Comparison of ENCODE assay signal across 8 mouse cellular contexts in genomic region chr6:72440186-72440990, GRCm38 (mm10). TPM values are rescaled to one million over a fixed set of nuclear protein-coding genes. Genes with fewer than 3 reads are reported as not detected.
DNase-seq lines count a peak whose midpoint lies in the region; ATAC-seq lines count a peak whose summit lies in the region.

No protein-coding gene starts in this region.

- intact Hi-C loops in left cerebral cortex, postnatal 36 days (cut with DNase I): no loop called here

- peak overlapping the region; percentile 100 for H3K4me3 ChIP-seq in heart, embryonic 16.5 days (ENCODE audit: low read length)
- H3K4me3 ChIP-seq in neural tube, embryonic 11.5 days (ENCODE audit: low read depth, low read length): peak overlapping the region; percentile 91

- 12% methylated on average over 17 of the region's 17 CpGs for WGBS in heart, embryonic 16.5 days
- 9% methylated on average over 17 of the region's 17 CpGs for WGBS in neural tube, embryonic 11.5 days

- no peaks in the 10 kb centered on the region for H3K9me3 ChIP-seq in heart, embryonic 16.5 days (replicated peaks; ENCODE audit: control insufficient read depth, low read length)
- H3K9me3 ChIP-seq in neural tube, embryonic 11.5 days (ENCODE audit: control insufficient read depth, low read length): no peaks in the 10 kb centered on the region

- peaks cover 28% of the 10 kb centered on the region for H3K4me1 ChIP-seq in heart, embryonic 16.5 days (ENCODE audit: control insufficient read depth, insufficient read depth, low read length)
- H3K4me1 ChIP-seq in neural tube, embryonic 11.5 days (ENCODE audit: control insufficient read depth, insufficient read depth, low read length): peaks cover 14% of the 10 kb centered on the region

- peak overlapping the region; percentile 100 for H3K9ac ChIP-seq in heart, embryonic 16.5 days (ENCODE audit: low read length)
- peak overlapping the region; percentile 97 for H3K9ac ChIP-seq in neural tube, embryonic 11.5 days (ENCODE audit: low read length)

- H3K36me3 ChIP-seq in heart, embryonic 16.5 days (ENCODE audit: control insufficient read depth, insufficient read depth): peaks cover 19% of the 10 kb centered on the region
- H3K36me3 ChIP-seq in neural tube, embryonic 11.5 days (ENCODE audit: control insufficient read depth, insufficient read depth, low read length): peaks cover 3% of the 10 kb centered on the region

- peak overlapping the region; percentile 93 for H3K4me2 ChIP-seq in heart, embryonic 16.5 days (ENCODE audit: low read depth, low read length)
- peak overlapping the region; percentile 69 for H3K4me2 ChIP-seq in neural tube, embryonic 11.5 days (ENCODE audit: low read depth)

- peak overlapping the region; percentile 100 for H3K27ac ChIP-seq in heart, embryonic 16.5 days (ENCODE audit: low read length)
- peak overlapping the region; percentile 95 for H3K27ac ChIP-seq in neural tube, embryonic 11.5 days (ENCODE audit: low read depth, low read length)

- peak; percentile 30 for DNase-seq in cerebellum, adult 11 months
- DNase-seq in spleen, adult 12 weeks (ENCODE audit: low spot score): peak; percentile 6
- DNase-seq in spleen, postnatal 36 days (ENCODE audit: low spot score in 2 of 2): no peak
- peak; percentile 37 to 38 for DNase-seq in left cerebral cortex, postnatal 36 days (ENCODE audit: low spot score in 2 of 2)
- peak; percentile 45 for DNase-seq in neural tube, embryonic 11.5 days (ENCODE audit: low spot score)

- no peaks in the 10 kb centered on the region for H3K27me3 ChIP-seq in heart, embryonic 16.5 days (ENCODE audit: control insufficient read depth, insufficient read depth, low read length)
- no peaks in the 10 kb centered on the region for H3K27me3 ChIP-seq in neural tube, embryonic 11.5 days (ENCODE audit: control insufficient read depth, insufficient read depth, low read length)

- no peak for ATAC-seq in cerebellum, adult (ENCODE audit: insufficient number of reproducible peaks, low FRiP score, low TSS enrichment)
- no peak for ATAC-seq in heart, embryonic 16.5 days (replicated peaks; ENCODE audit: extremely low read depth, insufficient read depth, low FRiP score)
- ATAC-seq in neural tube, embryonic 11.5 days (ENCODE audit: insufficient read depth, low FRiP score, low TSS enrichment): no peak; the same call in 1 of the 2 replicates
- no peak for ATAC-seq in activated CD4-positive, CD25-positive, alpha-beta regulatory T cell, adult 4 months

RNA-seq across cellular contexts. Expression of gene Mat2a, which starts 1.0 kb away (rescaled TPM):
- polyA plus RNA-seq in heart, embryonic 16.5 days (2015; fragmentation: Nextera tagmentation; extraction: Ambion mirVana): 305 and 318 TPM in 2 replicates
- total RNA-seq in left cerebral cortex, postnatal 36 days (2021): 100 to 1,000 TPM; 164 to 176 TPM
- 449 TPM in 2 replicates for polyA plus RNA-seq in neural tube, embryonic 11.5 days (2014; fragmentation: Nextera tagmentation; extraction: Ambion mirVana)
- polyA plus RNA-seq in activated CD4-positive, CD25-positive, alpha-beta regulatory T cell, adult 4 months (2017; shearing (Covaris generic)): 100 to 1,000 TPM; 194 to 225 TPM

RNA-seq across cellular contexts. Expression of gene Ggcx, which starts 26.3 kb away (rescaled TPM):
- polyA plus RNA-seq in heart, embryonic 16.5 days (2015; fragmentation: Nextera tagmentation; extraction: Ambion mirVana): 28.9 and 29.5 TPM in 2 replicates
- 10 to 100 TPM; 21.7 to 27.0 TPM for total RNA-seq in left cerebral cortex, postnatal 36 days (2021)
- 11.2 and 14.7 TPM in 2 replicates for polyA plus RNA-seq in neural tube, embryonic 11.5 days (2014; fragmentation: Nextera tagmentation; extraction: Ambion mirVana)
- polyA plus RNA-seq in activated CD4-positive, CD25-positive, alpha-beta regulatory T cell, adult 4 months (2017; shearing (Covaris generic)): 1 to 10 TPM; 8.0 to 8.1 TPM

RNA-seq across cellular contexts. Expression of gene Vamp8, which starts 49.9 kb away (rescaled TPM):
- 134 and 139 TPM in 2 replicates for polyA plus RNA-seq in heart, embryonic 16.5 days (2015; fragmentation: Nextera tagmentation; extraction: Ambion mirVana)
- total RNA-seq in left cerebral cortex, postnatal 36 days (2021): 10 to 100 TPM; 12.6 to 13.8 TPM
- 38.5 and 45.2 TPM in 2 replicates for polyA plus RNA-seq in neural tube, embryonic 11.5 days (2014; fragmentation: Nextera tagmentation; extraction: Ambion mirVana)
- polyA plus RNA-seq in activated CD4-positive, CD25-positive, alpha-beta regulatory T cell, adult 4 months (2017; shearing (Covaris generic)): 100 to 1,000 TPM; 382 to 404 TPM

Comparison
In these comparisons a context has a peak if more than half of its experiments do, and no peak if none do; other contexts are left out.
1. DNase-seq: peak in cerebellum, adult 11 months (single experiment), spleen, adult 12 weeks (single experiment), left cerebral cortex, postnatal 36 days (2 of 2) and neural tube, embryonic 11.5 days (single experiment); none in spleen, postnatal 36 days (0 of 2).